Mouse (Mus musculus) spleen, adult 2 months (tissue): Measurements from ENCODE around the gene Hist1h4a.

Experiments used
- CTCF ChIP-seq: fragments of 200-500 bp; IDR thresholded peaks from 2 replicates; pipeline ENCODE4 v1.5.1; 2011; ENCODE audit warnings: mild to moderate bottlenecking, inconsistent platforms; ENCODE audit not compliant: insufficient read depth, insufficient read length, insufficient replicate concordance; ENCODE audit errors: extremely low read depth
- POLR2A ChIP-seq: fragments of 200-500 bp; IDR thresholded peaks from 2 replicates; pipeline ENCODE4 v1.6.1; 2011; ENCODE audit warnings: low read depth, low read length, inconsistent platforms

GRCm38 (mm10) chr13:23732156-23732804, 28.8 kb downstream of the Hist1h4a start:
- TF ChIP-seq CTCF (peak; percentile 38; the same call in 1 of the 2 replicates), POLR2A (no peak)
